Mouse (Mus musculus) olfactory bulb, adult 2 months (tissue): ENCODE results near the gene Dph5.

Experiments
- CTCF ChIP-seq: fragments of 200-500 bp; IDR thresholded peaks from 2 replicates; pipeline ENCODE4 v1.5.1; 2012; ENCODE audit warnings: low read depth, mild to moderate bottlenecking, low read length, moderate library complexity; ENCODE audit not compliant: insufficient read depth
- POLR2A ChIP-seq: fragments of 200-500 bp; IDR thresholded peaks from 2 replicates; pipeline ENCODE4 v1.6.1; 2012; ENCODE audit warnings: mild to moderate bottlenecking, low read depth, low read length, moderate library complexity; ENCODE audit not compliant: insufficient read depth

DNA sequence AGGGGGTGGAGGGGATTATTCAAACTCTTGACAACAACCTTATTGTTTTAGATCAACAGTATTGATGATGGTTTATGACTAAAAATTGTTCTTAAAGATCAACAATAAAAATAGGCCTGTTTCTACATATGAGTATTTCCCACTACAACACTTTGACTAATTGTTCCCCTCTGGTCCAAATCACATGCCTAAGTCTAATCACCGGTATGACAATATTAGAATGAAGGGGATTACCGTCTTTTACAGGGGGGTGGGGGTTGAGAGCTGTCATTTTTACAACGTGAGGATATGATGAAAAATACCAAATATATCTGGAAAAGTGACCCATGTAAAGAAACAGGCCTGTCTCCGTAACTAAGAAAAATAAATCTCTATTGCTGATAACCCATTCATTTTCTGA is 24.1 kb upstream of the Dph5 start:
- TF ChIP-seq CTCF: no peak
- TF ChIP-seq POLR2A: no peak
